Mouse (Mus musculus) intestine, embryonic 16.5 days (tissue): ENCODE data around the gene Gosr1. TPM values are rescaled to one million over a fixed set of nuclear protein-coding genes. Genes with fewer than 3 reads are reported as not detected.
"Not testable (repeated sequence)": the region's sequence is repeated elsewhere in the genome, so short reads cannot be mapped to it uniquely, and the experiment has no call there.

Experiments used
- ATAC-seq: fragments of 200-750 bp; cut with Nextera tagmentation; 2 replicates; pipeline ENCODE4 v1.8.0; 2017; ENCODE audit warnings: moderate TSS enrichment, moderate library complexity
- H3K27ac ChIP-seq: fragments of 300-500 bp; sonication (generic); 2 replicates; pipeline ENCODE4 v1.5.1; 2014; ENCODE audit warnings: mild to moderate bottlenecking, low read length
- H3K27me3 ChIP-seq: fragments of 300-500 bp; sonication (generic); replicated peaks from 2 replicates; pipeline ENCODE4 v1.6.1; 2014; ENCODE audit warnings: low read length, control low read depth, mixed read lengths; ENCODE audit not compliant: control insufficient read depth, insufficient read depth
- H3K36me3 ChIP-seq: fragments of 300-500 bp; sonication (generic); 2 replicates; pipeline ENCODE4 v1.6.1; 2014; ENCODE audit warnings: low read length, control low read depth; ENCODE audit not compliant: control insufficient read depth, insufficient read depth
- H3K4me1 ChIP-seq: fragments of 300-500 bp; sonication (generic); 2 replicates; pipeline ENCODE4 v1.6.1; 2014; ENCODE audit warnings: low read length, control low read depth, mixed read lengths; ENCODE audit not compliant: control insufficient read depth, insufficient read depth
- H3K4me2 ChIP-seq: fragments of 300-500 bp; sonication (generic); 2 replicates; pipeline ENCODE4 v1.6.1; 2014; ENCODE audit warnings: low read depth, low read length, control low read depth
- H3K4me3 ChIP-seq: fragments of 300-500 bp; sonication (generic); 2 replicates; pipeline ENCODE4 v1.5.1; 2014; ENCODE audit warnings: mild to moderate bottlenecking, low read length
- H3K9ac ChIP-seq: fragments of 300-500 bp; sonication (generic); 2 replicates; pipeline ENCODE4 v1.6.1; 2014; ENCODE audit warnings: low read depth, low read length
- H3K9me3 ChIP-seq: fragments of 300-500 bp; sonication (generic); 2 replicates; pipeline ENCODE4 v1.6.1; 2016; ENCODE audit warnings: low read length, control low read depth; ENCODE audit not compliant: control insufficient read depth
- WGBS: fragments of 180-500 bp; shearing (Covaris S2); extraction: QIAGEN DNeasy Blood & Tissue Kit; methylation state at CpG from one replicate; pipeline ENCODE4 v1.1.7; 2014; 5-methylcytosine and 5-hydroxymethylcytosine counted together
- polyA plus RNA-seq: library from polyadenylated mRNA; unstranded; fragments of >200 nt; fragmentation: Nextera tagmentation; extraction: Ambion mirVana; gene quantifications from 2 replicates; pipeline ENCODE4 v1.2.1, GENCODE M21; 2015

The Gosr1 gene
- 28.5 and 30.3 TPM in 2 replicates for polyA plus RNA-seq

GRCm38 (mm10) chr11:76763053-76763740 lies at the start of gene Gosr1:
Gene Gosr1, minus strand, starts transcription at chr11:76763579.
- Histone ChIP-seq H3K4me3 (peak within 1 kb of the TSS; percentile 93), H3K4me1 (no peaks in the 10 kb centered on the region; the same call in 1 of the 2 replicates), H3K36me3 (peaks cover 7% of the 10 kb centered on the region), H3K27me3 (0 out of 2 replicates have a peak, but pooled peaks cover 4% of the 10 kb centered on the region), H3K4me2 (peak within 1 kb of the TSS; percentile 77), H3K9ac (peak within 1 kb of the TSS; percentile 99), H3K27ac (peak within 1 kb of the TSS; percentile 85), H3K9me3 (no peaks in the 10 kb centered on the region)
- WGBS, result under 1% methylated on average over 28 of the region's 28 CpGs
- peak; percentile 98 for ATAC-seq

- Histone ChIP-seq H3K4me3 (no peak overlapping the region), H3K4me1 (no peaks in the 10 kb centered on the region; the same call in 1 of the 2 replicates), H3K9ac (no peak overlapping the region), H3K27ac (no peak overlapping the region), H3K9me3 (no peaks in the 10 kb centered on the region), H3K27me3 (no peaks in the 10 kb centered on the region), H3K4me2 (no peak overlapping the region), H3K36me3 (no peaks in the 10 kb centered on the region)
- no peak for ATAC-seq
- 88% methylated on average over 9 of the region's 9 CpGs for WGBS
Observed at GRCm38 (mm10) chr11:76810706-76811495, 47.5 kb upstream of the Gosr1 start.

- H3K27ac ChIP-seq, result no peak overlapping the region
- ATAC-seq, result no peak
- H3K4me1 ChIP-seq, result no peaks in the 10 kb centered on the region; the same call in 1 of the 2 replicates
- H3K36me3 ChIP-seq, result no peaks in the 10 kb centered on the region
- H3K4me2 ChIP-seq, result no peak overlapping the region
- H3K4me3 ChIP-seq, result no peak overlapping the region
- H3K27me3 ChIP-seq, result no peaks in the 10 kb centered on the region
- no peaks in the 10 kb centered on the region for H3K9me3 ChIP-seq
- WGBS, result 50% methylated on average over 3 of the region's 3 CpGs
- no peak overlapping the region for H3K9ac ChIP-seq
Observed at GRCm38 (mm10) chr11:76809450-76809849, 46.1 kb upstream of the Gosr1 start.

GRCm38 (mm10) chr11:76808550-76808949 lies 45.2 kb upstream of the Gosr1 start:
- Histone ChIP-seq H3K27ac (no peak overlapping the region), H3K9ac (no peak overlapping the region), H3K4me3 (no peak overlapping the region), H3K4me2 (no peak overlapping the region), H3K36me3 (no peaks in the 10 kb centered on the region), H3K9me3 (no peaks in the 10 kb centered on the region), H3K27me3 (no peaks in the 10 kb centered on the region), H3K4me1 (no peaks in the 10 kb centered on the region; the same call in 1 of the 2 replicates)
- no peak for ATAC-seq
- WGBS, result 92% methylated on average over 7 of the region's 7 CpGs

GRCm38 (mm10) chr11:76807007-76807679 lies 43.8 kb upstream of the Gosr1 start:
- Histone ChIP-seq H3K4me1 (no peaks in the 10 kb centered on the region; the same call in 1 of the 2 replicates), H3K27ac (no peak overlapping the region), H3K27me3 (no peaks in the 10 kb centered on the region), H3K36me3 (no peaks in the 10 kb centered on the region), H3K4me3 (no peak overlapping the region), H3K4me2 (no peak overlapping the region), H3K9me3 (no peaks in the 10 kb centered on the region), H3K9ac (no peak overlapping the region)
- ATAC-seq, result no peak
- WGBS, result 88% methylated on average over 3 of the region's 3 CpGs

- no peak for ATAC-seq
- Histone ChIP-seq H3K27ac (no peak overlapping the region), H3K4me1 (no peaks in the 10 kb centered on the region; the same call in 1 of the 2 replicates), H3K36me3 (no peaks in the 10 kb centered on the region), H3K9ac (no peak overlapping the region), H3K4me2 (no peak overlapping the region), H3K4me3 (no peak overlapping the region), H3K27me3 (no peaks in the 10 kb centered on the region), H3K9me3 (no peaks in the 10 kb centered on the region)
- 83% methylated on average over 4 of the region's 4 CpGs for WGBS
Observed at GRCm38 (mm10) chr11:76806026-76806425, 42.6 kb upstream of the Gosr1 start.

GRCm38 (mm10) chr11:76805072-76805471 lies 41.7 kb upstream of the Gosr1 start:
- not testable (repeated sequence) for ATAC-seq
- WGBS, result 91% methylated on average over 3 of the region's 4 CpGs

GRCm38 (mm10) chr11:76803266-76803665 lies 39.9 kb upstream of the Gosr1 start:
- ATAC-seq, result peak; percentile 44; the same call in 1 of the 2 replicates
- H3K36me3 ChIP-seq, result 0 out of 2 replicates have a peak, but pooled peaks cover 5% of the 10 kb centered on the region

More at GRCm38 (mm10) chr11:76805072-76805471, 41.7 kb upstream of the Gosr1 start:
- H3K27me3 ChIP-seq, H3K36me3 ChIP-seq, H3K4me2 ChIP-seq, H3K9me3 ChIP-seq, H3K27ac ChIP-seq, H3K4me3 ChIP-seq, H3K9ac ChIP-seq, H3K4me1 ChIP-seq: not testable (repeated sequence)

GRCm38 (mm10) chr11:76797236-76797635 lies 33.9 kb upstream of the Gosr1 start:
- no peak overlapping the region for H3K27ac ChIP-seq

More at GRCm38 (mm10) chr11:76803266-76803665, 39.9 kb upstream of the Gosr1 start:
- Histone ChIP-seq H3K4me2 (no peak overlapping the region), H3K4me3 (no peak overlapping the region), H3K27ac (no peak overlapping the region), H3K27me3 (no peaks in the 10 kb centered on the region), H3K4me1 (no peaks in the 10 kb centered on the region), H3K9ac (no peak overlapping the region), H3K9me3 (no peaks in the 10 kb centered on the region)
- WGBS, result 74% methylated on average over 3 of the region's 3 CpGs

More at GRCm38 (mm10) chr11:76797236-76797635, 33.9 kb upstream of the Gosr1 start:
- Histone ChIP-seq H3K4me1 (no peaks in the 10 kb centered on the region), H3K9me3 (no peaks in the 10 kb centered on the region), H3K9ac (no peak overlapping the region), H3K4me2 (no peak overlapping the region), H3K36me3 (0 out of 2 replicates have a peak, but pooled peaks cover 5% of the 10 kb centered on the region), H3K4me3 (no peak overlapping the region), H3K27me3 (no peaks in the 10 kb centered on the region)
- 86% methylated on average over 6 of the region's 6 CpGs for WGBS
- ATAC-seq, result no peak
